Mouse (Mus musculus) stomach, embryonic 16.5 days (tissue): ENCODE results near the gene Cd320. TPM values are rescaled to one million over a fixed set of nuclear protein-coding genes. Genes with fewer than 3 reads are reported as not detected.
"Not testable (repeated sequence)": the region's sequence is repeated elsewhere in the genome, so short reads cannot be mapped to it uniquely, and the experiment has no call there.

Experiments
- ATAC-seq: fragments of 200-750 bp; cut with Nextera tagmentation; 2 replicates; pipeline ENCODE4 v1.8.0; 2017; ENCODE audit warnings: moderate number of reproducible peaks, moderate TSS enrichment; ENCODE audit not compliant: insufficient read depth, low FRiP score
- H3K27ac ChIP-seq: fragments of 300-500 bp; sonication (generic); 2 replicates; pipeline ENCODE4 v1.5.1; 2014; ENCODE audit warnings: low read length
- H3K27me3 ChIP-seq: fragments of 300-500 bp; sonication (generic); 2 replicates; pipeline ENCODE4 v1.6.1; 2014; ENCODE audit warnings: low read length, control low read depth, mixed read lengths; ENCODE audit not compliant: control insufficient read depth, insufficient read depth
- H3K36me3 ChIP-seq: fragments of 300-500 bp; sonication (generic); 2 replicates; pipeline ENCODE4 v1.6.1; 2014; ENCODE audit warnings: low read length; ENCODE audit not compliant: control insufficient read depth, insufficient read depth
- H3K4me1 ChIP-seq: fragments of 300-500 bp; sonication (generic); 2 replicates; pipeline ENCODE4 v1.6.1; 2014; ENCODE audit warnings: low read length, control low read depth, mixed read lengths; ENCODE audit not compliant: control insufficient read depth, insufficient read depth
- H3K4me2 ChIP-seq: fragments of 300-500 bp; sonication (generic); 2 replicates; pipeline ENCODE4 v1.6.1; 2014; ENCODE audit warnings: low read depth, low read length, mixed read lengths
- H3K4me3 ChIP-seq: fragments of 300-500 bp; sonication (generic); replicated peaks from 2 replicates; pipeline ENCODE4 v1.5.1; 2014; ENCODE audit warnings: mild to moderate bottlenecking, low read length
- H3K9ac ChIP-seq: fragments of 300-500 bp; sonication (generic); 2 replicates; pipeline ENCODE4 v1.6.1; 2014; ENCODE audit warnings: low read length
- H3K9me3 ChIP-seq: fragments of 300-500 bp; sonication (generic); replicated peaks from 2 replicates; pipeline ENCODE4 v1.6.1; 2016; ENCODE audit warnings: low read length, control low read depth; ENCODE audit not compliant: control insufficient read depth
- WGBS: fragments of 180-500 bp; shearing (Covaris S2); extraction: QIAGEN DNeasy Blood & Tissue Kit; methylation state at CpG from one replicate; pipeline ENCODE4 v1.1.7; 2014; 5-methylcytosine and 5-hydroxymethylcytosine counted together
- polyA plus RNA-seq: library from polyadenylated mRNA; unstranded; fragments of >200 nt; fragmentation: Nextera tagmentation; extraction: Ambion mirVana; gene quantifications from 2 replicates; pipeline ENCODE4 v1.2.1, GENCODE M21; 2015

The Cd320 gene
- polyA plus RNA-seq, 1 experiment from 2014 or later = 52.0 TPM

DNA sequence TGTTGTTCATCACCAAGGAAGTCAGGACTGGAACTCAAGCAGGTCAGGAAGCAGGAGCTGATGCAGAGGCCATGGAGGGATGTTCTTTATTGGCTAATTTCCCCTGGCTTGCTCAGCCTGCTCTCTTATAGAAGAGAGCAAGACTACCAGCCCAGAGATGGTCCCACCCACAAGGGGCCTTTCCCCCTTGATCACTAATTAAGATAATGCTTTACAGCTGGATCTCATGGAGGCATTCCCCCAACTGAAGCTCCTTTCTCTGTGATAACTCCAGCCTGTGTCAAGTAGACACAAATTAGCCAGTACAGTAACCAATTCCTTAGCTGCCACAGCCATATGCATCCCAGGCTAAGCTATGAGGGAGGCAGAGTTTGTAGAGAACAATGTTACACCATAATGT is 45.3 kb downstream of the Cd320 start:
- not testable (repeated sequence) for H3K9me3 ChIP-seq, ATAC-seq, H3K9ac ChIP-seq, H3K4me2 ChIP-seq, H3K36me3 ChIP-seq, H3K27me3 ChIP-seq, H3K4me3 ChIP-seq, H3K27ac ChIP-seq
- H3K4me1 ChIP-seq = peaks cover 14% of the 10 kb centered on the region

DNA sequence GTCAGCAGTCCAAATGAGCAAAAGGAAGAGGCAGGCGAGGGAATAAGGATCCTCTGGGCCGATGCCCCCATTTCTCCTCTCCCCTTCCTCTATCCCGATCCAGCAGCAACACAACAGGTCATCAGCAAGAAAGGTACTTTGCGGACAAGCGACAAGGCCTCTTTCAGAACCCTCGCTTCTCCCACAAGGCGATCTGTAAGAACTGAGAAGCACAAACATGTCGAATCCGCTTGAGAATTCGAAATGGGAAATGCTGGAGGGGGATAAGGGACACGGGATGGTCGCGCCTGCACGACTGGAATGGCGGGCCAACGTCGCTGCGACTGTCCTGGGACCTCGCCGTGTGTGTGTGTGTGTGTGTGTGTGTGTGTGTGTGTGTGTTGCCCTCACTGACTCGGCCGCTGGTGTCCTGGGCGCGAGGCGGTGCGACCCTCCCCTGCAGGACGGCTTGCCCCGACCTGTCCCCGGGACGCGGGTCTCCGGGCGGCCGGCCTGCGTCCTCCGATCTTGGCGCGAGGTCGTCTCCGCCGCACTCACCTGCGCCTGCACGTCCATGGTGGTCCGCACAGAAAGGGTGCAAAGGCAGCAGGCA is 47.1 kb downstream of the Cd320 start:
- peak; percentile 3 for ATAC-seq
- not testable (repeated sequence) for H3K36me3 ChIP-seq, H3K27me3 ChIP-seq, H3K9me3 ChIP-seq, H3K27ac ChIP-seq
- Histone ChIP-seq H3K4me1 (peaks cover 14% of the 10 kb centered on the region), H3K4me3 (peak overlapping the region; percentile 65), H3K9ac (peak overlapping the region; percentile 80), H3K4me2 (peak overlapping the region; percentile 65)
- under 1% methylated on average over 44 of the region's 44 CpGs for WGBS

- Histone ChIP-seq H3K27me3 (no peaks in the 10 kb centered on the region), H3K4me2 (peak within 1 kb of the TSS; percentile 65), H3K36me3 (no peaks in the 10 kb centered on the region), H3K4me1 (peaks cover 14% of the 10 kb centered on the region), H3K9ac (peak within 1 kb of the TSS; percentile 80), H3K27ac (no peak within 1 kb of the TSS; the same call in 1 of the 2 replicates), H3K9me3 (no peaks in the 10 kb centered on the region), H3K4me3 (peak within 1 kb of the TSS; percentile 65)
- 0% methylated on average over 49 of the region's 49 CpGs for WGBS
- peak; percentile 99 for ATAC-seq
These were observed 47.7 kb downstream of the Cd320 start, which contains the start of gene Kifc1 for GRCm38 (mm10) chr17:33890533-33891059. Kifc1 (minus strand) TSS chr17:33890661.

DNA sequence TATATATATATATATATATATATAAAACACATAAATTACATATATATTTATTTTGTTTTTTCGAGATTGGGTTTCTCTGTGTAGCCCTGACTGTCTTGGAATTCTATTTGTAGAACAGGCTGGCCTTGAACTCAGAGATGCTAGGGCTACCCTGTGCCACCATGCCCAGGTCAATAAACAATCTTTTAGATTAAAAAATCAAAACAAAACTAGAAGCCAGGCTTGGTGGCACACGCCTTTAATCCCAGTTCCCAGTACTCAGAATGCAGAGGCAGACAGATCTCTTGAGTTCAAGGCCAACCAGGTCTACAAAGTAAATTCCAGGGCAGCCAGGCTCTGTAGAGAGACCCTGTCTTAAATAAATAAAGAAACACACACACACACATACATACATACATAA is 48.5 kb downstream of the Cd320 start:
- WGBS = 55% methylated on average over 2 of the region's 2 CpGs
- no peaks in the 10 kb centered on the region for H3K9me3 ChIP-seq
- H3K27ac ChIP-seq = no peak overlapping the region
- peaks cover 14% of the 10 kb centered on the region for H3K4me1 ChIP-seq
- H3K36me3 ChIP-seq = no peaks in the 10 kb centered on the region
- no peak for ATAC-seq
- no peak overlapping the region for H3K4me2 ChIP-seq
- no peaks in the 10 kb centered on the region for H3K27me3 ChIP-seq
- no peak overlapping the region for H3K9ac ChIP-seq
- H3K4me3 ChIP-seq = no peak overlapping the region

DNA sequence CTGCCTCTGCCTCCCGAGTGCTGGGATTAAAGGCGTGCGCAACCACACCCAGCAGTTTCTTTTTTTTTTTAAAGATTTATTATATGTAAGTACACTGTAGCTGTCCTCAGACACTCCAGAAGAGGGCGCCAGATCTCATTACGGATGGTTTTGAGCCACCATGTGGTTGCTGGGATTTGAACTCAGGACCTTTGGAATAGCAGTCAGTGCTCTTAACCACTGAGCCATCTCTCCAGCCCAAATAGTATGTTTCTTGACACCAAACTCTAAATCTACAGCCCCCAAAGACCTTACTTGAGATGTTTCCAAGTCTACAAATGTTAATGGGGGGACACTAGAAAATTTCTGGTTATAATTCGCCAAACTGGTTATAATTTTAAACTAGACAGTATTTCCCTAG is 49.0 kb downstream of the Cd320 start:
- not testable (repeated sequence) for H3K36me3 ChIP-seq, H3K9me3 ChIP-seq, H3K9ac ChIP-seq, H3K4me3 ChIP-seq, H3K27me3 ChIP-seq, H3K4me2 ChIP-seq, H3K27ac ChIP-seq, ATAC-seq
- WGBS = 63% methylated on average over 6 of the region's 6 CpGs
- peaks cover 14% of the 10 kb centered on the region for H3K4me1 ChIP-seq

GRCm38 (mm10) chr17:33892429-33892828 is 49.5 kb downstream of the Cd320 start:
- no peak overlapping the region for H3K9ac ChIP-seq
- H3K9me3 ChIP-seq = no peaks in the 10 kb centered on the region
- no peak overlapping the region for H3K4me3 ChIP-seq
- 24% methylated on average over 7 of the region's 7 CpGs for WGBS
- no peak overlapping the region for H3K4me2 ChIP-seq
- H3K27ac ChIP-seq = peak overlapping the region; percentile 52
- no peaks in the 10 kb centered on the region for H3K36me3 ChIP-seq
- peaks cover 14% of the 10 kb centered on the region for H3K4me1 ChIP-seq
- ATAC-seq = no peak
- H3K27me3 ChIP-seq = no peaks in the 10 kb centered on the region

DNA sequence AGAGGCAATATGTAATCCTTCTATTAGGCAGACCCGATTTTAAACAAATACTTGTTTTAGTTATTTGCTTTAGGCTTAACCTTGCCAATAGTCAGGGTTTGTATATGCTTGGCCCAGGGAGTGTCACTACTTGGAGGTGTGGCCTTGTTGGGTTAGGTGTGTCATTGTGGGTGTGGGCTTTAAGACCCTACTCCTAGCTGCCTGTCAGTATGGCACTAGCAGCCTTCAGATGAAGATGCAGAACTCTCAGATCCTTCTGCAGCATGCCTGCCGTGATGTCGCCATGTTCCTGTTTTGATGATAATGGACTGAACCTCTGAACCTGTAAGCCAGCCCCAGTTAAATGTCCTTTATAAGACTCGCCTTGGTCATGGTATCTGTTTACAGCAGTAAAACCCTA is 50.1 kb downstream of the Cd320 start:
- ATAC-seq, H3K9ac ChIP-seq, H3K36me3 ChIP-seq: not testable (repeated sequence)

DNA sequence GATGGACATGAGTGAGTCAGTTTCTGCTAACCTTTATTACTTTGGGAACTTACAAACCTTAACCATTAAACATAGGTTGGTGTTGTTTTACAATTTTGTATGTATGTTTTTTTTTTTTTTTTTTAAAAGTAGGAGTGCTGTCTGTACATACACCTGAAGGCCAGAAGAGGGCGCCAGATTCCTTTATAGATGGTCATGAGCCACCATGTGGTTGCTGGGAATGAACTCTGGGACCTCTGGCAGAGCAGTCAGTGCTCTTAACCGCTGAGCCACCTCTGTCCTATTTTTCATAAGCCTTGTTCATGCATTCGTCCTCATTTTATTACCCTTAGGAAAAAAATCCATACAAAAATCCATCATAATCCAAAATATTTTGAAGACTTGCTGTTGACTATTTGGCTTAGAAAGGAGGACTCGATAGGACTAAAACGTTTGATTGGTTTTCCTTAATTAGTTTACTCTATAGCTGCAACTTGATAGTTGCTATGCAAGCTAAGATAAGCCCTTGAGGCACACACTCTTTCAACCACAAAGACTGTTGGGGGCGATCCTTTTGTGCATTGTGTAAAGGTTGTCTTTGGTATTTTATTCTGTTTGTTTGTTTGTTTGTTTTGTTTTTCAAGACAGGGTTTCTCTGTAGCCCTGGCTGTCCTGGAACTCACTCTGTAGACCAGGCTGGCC is 54.4 kb downstream of the Cd320 start:
- no peaks in the 10 kb centered on the region for H3K36me3 ChIP-seq
- H3K27me3 ChIP-seq = no peaks in the 10 kb centered on the region
- H3K9ac ChIP-seq = no peak overlapping the region
- no peak overlapping the region for H3K27ac ChIP-seq
- H3K4me1 ChIP-seq = 0 out of 2 replicates have a peak, but pooled peaks cover 7% of the 10 kb centered on the region
- no peak for ATAC-seq
- no peaks in the 10 kb centered on the region for H3K9me3 ChIP-seq
- no peak overlapping the region for H3K4me2 ChIP-seq
- H3K4me3 ChIP-seq = no peak overlapping the region
- 41% methylated on average over 6 of the region's 6 CpGs for WGBS

More for the DNA sequence above, 50.1 kb downstream of the Cd320 start:
- H3K27ac ChIP-seq, H3K9me3 ChIP-seq, H3K4me2 ChIP-seq, H3K27me3 ChIP-seq, H3K4me3 ChIP-seq: not testable (repeated sequence)
- 62% methylated on average over 4 of the region's 4 CpGs for WGBS
- peaks cover 11% of the 10 kb centered on the region for H3K4me1 ChIP-seq

- H3K9me3 ChIP-seq, H3K9ac ChIP-seq, ATAC-seq, H3K4me1 ChIP-seq, H3K27ac ChIP-seq, H3K36me3 ChIP-seq, H3K27me3 ChIP-seq, H3K4me2 ChIP-seq, H3K4me3 ChIP-seq: not testable (repeated sequence)
- WGBS = 68% methylated on average over 4 of the region's 4 CpGs
These were observed 55.3 kb downstream of the Cd320 start for GRCm38 (mm10) chr17:33898193-33898592.
